Mouse (Mus musculus): ENCODE measurements at regions not wholly inside any gene's neighbourhood (a gene's known extent, or its start where the extent isn't known, plus 50 kb on each side); places are given as distances from the start of the nearest gene placed in this dataset.
A peak's percentile ranks its signal among the peaks of the same experiment; 100 is the strongest.
"Not testable (repeated sequence)": the region's sequence is repeated elsewhere in the genome, so short reads cannot be mapped to it uniquely, and the experiment has no call there.

- DNase-seq = peak; percentile 68
Observed at GRCm38 (mm10) chr5:133935006-133935405, 164.5 kb upstream of the Castor2 start.

GRCm38 (mm10) chr5:133930101-133930500, 169.4 kb upstream of the Castor2 start:
- DNase-seq = peak; percentile 64

GRCm38 (mm10) chr5:133927054-133927453, 172.5 kb upstream of the Castor2 start:
- DNase-seq = no peak

GRCm38 (mm10) chr5:133925184-133925900, 174.2 kb upstream of the Castor2 start:
- peak; percentile 79 for DNase-seq

GRCm38 (mm10) chr5:133922181-133922580, 177.3 kb upstream of the Castor2 start:
- no peak for DNase-seq

GRCm38 (mm10) chr5:133915734-133916550, 183.6 kb upstream of the Castor2 start:
- peak; percentile 85 for DNase-seq

- no peak for DNase-seq
Observed at GRCm38 (mm10) chr5:133907442-133907841, 192.1 kb upstream of the Castor2 start.

- DNase-seq = peak; percentile 71
Observed at GRCm38 (mm10) chr5:133898025-133898598, 201.4 kb upstream of the Castor2 start.

GRCm38 (mm10) chr5:133890728-133891127, 208.8 kb upstream of the Castor2 start:
- DNase-seq = no peak

GRCm38 (mm10) chr5:133889841-133890240, 209.7 kb upstream of the Castor2 start:
- peak; percentile 96 for DNase-seq

GRCm38 (mm10) chr5:133885507-133885906, 214.0 kb upstream of the Castor2 start:
- DNase-seq = no peak

GRCm38 (mm10) chr5:133885016-133885415, 214.5 kb upstream of the Castor2 start:
- peak; percentile 79 for DNase-seq

GRCm38 (mm10) chr5:133884593-133884992, 214.9 kb upstream of the Castor2 start:
- DNase-seq = no peak

- DNase-seq = no peak
Observed at GRCm38 (mm10) chr5:133844483-133844882, 255.0 kb upstream of the Castor2 start.

GRCm38 (mm10) chr5:133842059-133842706, 257.3 kb upstream of the Castor2 start:
- DNase-seq = not testable (repeated sequence)

- no peak for DNase-seq
Observed at GRCm38 (mm10) chr5:133838286-133838685, 261.2 kb upstream of the Castor2 start.

- DNase-seq = no peak
Observed at GRCm38 (mm10) chr5:133833217-133833616, 266.3 kb upstream of the Castor2 start.

GRCm38 (mm10) chr5:133828226-133828625, 271.3 kb upstream of the Castor2 start:
- DNase-seq = no peak

- DNase-seq = no peak
Observed at GRCm38 (mm10) chr5:133823871-133824270, 275.6 kb upstream of the Castor2 start.

GRCm38 (mm10) chr5:133821273-133821672, 278.2 kb upstream of the Castor2 start:
- DNase-seq = peak; percentile 6

- DNase-seq = no peak
Observed at GRCm38 (mm10) chr5:133815462-133815861, 284.0 kb upstream of the Castor2 start.

GRCm38 (mm10) chr5:133814436-133814835, 285.1 kb upstream of the Castor2 start:
- DNase-seq = no peak

GRCm38 (mm10) chr5:133812216-133812615, 287.3 kb upstream of the Castor2 start:
- DNase-seq = no peak

All from cerebellum, adult 11-12 months (tissue).